Comparison of ENCODE assay signal across 20 mouse cellular contexts in genomic region chr13:58261674-58262073, GRCm38 (mm10).
"Had no signal": no experiment of that assay in that cellular context is flagged by ENCODE, and none has a peak within 500 bp of the region (broad histone marks: within the 10 kb centered on the region; RNA-seq: fewer than 3 reads in every experiment).

No protein-coding gene starts in this region.

- H3K4me3 ChIP-seq: limb, embryonic 12.5 days; limb, embryonic 15.5 days; midbrain, embryonic 12.5 days; midbrain, embryonic 15.5 days; neural tube, embryonic 12.5 days; neural tube, embryonic 15.5 days; stomach, embryonic 15.5 days had no signal

- DNase-seq: kidney, postnatal 14 days; kidney, postnatal 4 days; left cerebral cortex, postnatal 4 days; liver, postnatal 0 days; lung, embryonic 14.5 days; retina, postnatal 1 day; right cerebral cortex, postnatal 25 days; spleen, adult 18-20 months; thymus, postnatal 25 days had no signal

- H3K36me3 ChIP-seq: midbrain, embryonic 15.5 days; stomach, embryonic 15.5 days had no signal

- H3K4me2 ChIP-seq: limb, embryonic 12.5 days; limb, embryonic 15.5 days; liver, embryonic 11.5 days; lung, embryonic 14.5 days; midbrain, embryonic 12.5 days; midbrain, embryonic 15.5 days; neural tube, embryonic 12.5 days; neural tube, embryonic 15.5 days; stomach, embryonic 15.5 days had no signal

- H3K27ac ChIP-seq: limb, embryonic 12.5 days; limb, embryonic 15.5 days; liver, embryonic 14.5 days; macrophage; midbrain, embryonic 12.5 days; midbrain, embryonic 15.5 days; neural tube, embryonic 12.5 days; neural tube, embryonic 15.5 days; stomach, embryonic 15.5 days had no signal

- H3K27me3 ChIP-seq: limb, embryonic 12.5 days; limb, embryonic 15.5 days; midbrain, embryonic 12.5 days; midbrain, embryonic 15.5 days; neural tube, embryonic 12.5 days; neural tube, embryonic 15.5 days; stomach, embryonic 15.5 days had no signal

- H3K4me1 ChIP-seq: limb, embryonic 12.5 days; limb, embryonic 15.5 days; midbrain, embryonic 12.5 days; midbrain, embryonic 15.5 days; neural tube, embryonic 12.5 days; neural tube, embryonic 15.5 days; stomach, embryonic 15.5 days had no signal

- ATAC-seq: liver, postnatal 0 days; lung, postnatal 0 days; midbrain, embryonic 15.5 days had no signal

- H3K9ac ChIP-seq: limb, embryonic 12.5 days; limb, embryonic 15.5 days; liver, embryonic 14.5 days; liver, postnatal 0 days; lung, embryonic 14.5 days; midbrain, embryonic 12.5 days; midbrain, embryonic 15.5 days; neural tube, embryonic 12.5 days; neural tube, embryonic 15.5 days; stomach, embryonic 15.5 days had no signal

- H3K9me3 ChIP-seq: limb, embryonic 12.5 days; limb, embryonic 15.5 days; midbrain, embryonic 12.5 days; midbrain, embryonic 15.5 days; neural tube, embryonic 12.5 days; neural tube, embryonic 15.5 days; stomach, embryonic 15.5 days had no signal
